Mouse (Mus musculus): ENCODE results near the gene Rbbp6.

DNA sequence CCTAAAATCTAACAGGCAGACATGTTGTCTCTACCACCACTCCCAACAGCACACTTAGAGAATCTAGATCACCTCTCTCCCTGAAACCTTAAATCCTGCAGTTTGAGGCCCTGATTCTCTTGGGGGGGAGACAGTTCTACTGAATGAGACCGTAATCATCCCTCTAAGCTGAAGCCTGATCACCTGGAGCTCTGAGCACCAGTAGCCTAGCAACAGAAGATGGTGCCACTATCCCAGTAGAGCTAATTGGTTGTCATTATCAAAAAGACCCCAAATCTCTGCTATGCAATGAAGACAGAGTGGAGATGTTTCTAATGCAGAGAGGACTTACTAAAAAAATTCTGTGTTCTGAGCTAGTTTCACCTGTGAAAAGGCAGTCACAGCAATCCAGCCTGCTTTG lies 27.3 kb upstream of the Rbbp6 start:
- TF ChIP-seq CTCF (IDR thresholded peaks at IDR 0.05) (no peak), EP300 (IDR thresholded peaks at IDR 0.05) (no peak)

All from lung, postnatal 0 days (tissue).